Mouse (Mus musculus) urinary bladder, postnatal 25 days (tissue): Measurements from ENCODE around the gene Pld1.

Source experiments
- DNase-seq: peaks from one replicate; pipeline ENCODE4 v3.0.0; 2022; ENCODE audit warnings: low spot score

Gene Pld1

GRCm38 (mm10) chr3:27991100-27991703 is 52.7 kb downstream of the Pld1 start:
- DNase-seq, result no peak

GRCm38 (mm10) chr3:27994175-27994990 is 55.9 kb downstream of the Pld1 start:
- DNase-seq, result no peak

GRCm38 (mm10) chr3:28004321-28004720 is 65.8 kb downstream of the Pld1 start:
- no peak for DNase-seq

- DNase-seq, result no peak
Observed at GRCm38 (mm10) chr3:28007684-28008083, 69.2 kb downstream of the Pld1 start.

GRCm38 (mm10) chr3:28008369-28008768 is 69.9 kb downstream of the Pld1 start:
- DNase-seq, result no peak

- no peak for DNase-seq
Observed at GRCm38 (mm10) chr3:28012177-28012576, 73.7 kb downstream of the Pld1 start.

GRCm38 (mm10) chr3:28013441-28013840 is 74.9 kb downstream of the Pld1 start:
- DNase-seq, result no peak

GRCm38 (mm10) chr3:28017002-28017401 is 78.5 kb downstream of the Pld1 start:
- DNase-seq, result no peak

- no peak for DNase-seq
Observed at GRCm38 (mm10) chr3:28019727-28020126, 81.2 kb downstream of the Pld1 start.

GRCm38 (mm10) chr3:28020404-28020803 is 81.9 kb downstream of the Pld1 start:
- no peak for DNase-seq

GRCm38 (mm10) chr3:28022191-28022590 is 83.7 kb downstream of the Pld1 start:
- DNase-seq, result no peak

- no peak for DNase-seq
Observed at GRCm38 (mm10) chr3:28026876-28027275, 88.4 kb downstream of the Pld1 start.

GRCm38 (mm10) chr3:28028456-28028855 is 90.0 kb downstream of the Pld1 start:
- no peak for DNase-seq

- no peak for DNase-seq
Observed at GRCm38 (mm10) chr3:28030860-28031259, 92.4 kb downstream of the Pld1 start.

- no peak for DNase-seq
Observed at GRCm38 (mm10) chr3:28031643-28032243, 93.2 kb downstream of the Pld1 start.

- DNase-seq, result no peak
Observed at GRCm38 (mm10) chr3:28033898-28034297, 95.4 kb downstream of the Pld1 start.

GRCm38 (mm10) chr3:28034707-28035333 is 96.3 kb downstream of the Pld1 start:
- no peak for DNase-seq

GRCm38 (mm10) chr3:28037320-28037932 is 98.9 kb downstream of the Pld1 start:
- no peak for DNase-seq

GRCm38 (mm10) chr3:28038106-28038505 is 99.6 kb downstream of the Pld1 start:
- DNase-seq, result no peak

GRCm38 (mm10) chr3:28039760-28040159 is 101.3 kb downstream of the Pld1 start:
- DNase-seq, result no peak

GRCm38 (mm10) chr3:28041236-28041635 is 102.7 kb downstream of the Pld1 start:
- no peak for DNase-seq

- no peak for DNase-seq
Observed at GRCm38 (mm10) chr3:28042366-28042765, 103.9 kb downstream of the Pld1 start.
